Mouse (Mus musculus): ENCODE measurements around the gene Scfd2.

Gene Scfd2

GRCm38 (mm10) chr5:74311200-74311825 lies 220.2 kb downstream of the Scfd2 start:
- peak; percentile 38 for DNase-seq (ENCODE audit: low spot score)

- no peak for DNase-seq (ENCODE audit: low spot score)
Observed at GRCm38 (mm10) chr5:74310101-74310500, 221.5 kb downstream of the Scfd2 start.

GRCm38 (mm10) chr5:74307242-74307641 lies 224.3 kb downstream of the Scfd2 start:
- no peak for DNase-seq (ENCODE audit: low spot score)

DNA sequence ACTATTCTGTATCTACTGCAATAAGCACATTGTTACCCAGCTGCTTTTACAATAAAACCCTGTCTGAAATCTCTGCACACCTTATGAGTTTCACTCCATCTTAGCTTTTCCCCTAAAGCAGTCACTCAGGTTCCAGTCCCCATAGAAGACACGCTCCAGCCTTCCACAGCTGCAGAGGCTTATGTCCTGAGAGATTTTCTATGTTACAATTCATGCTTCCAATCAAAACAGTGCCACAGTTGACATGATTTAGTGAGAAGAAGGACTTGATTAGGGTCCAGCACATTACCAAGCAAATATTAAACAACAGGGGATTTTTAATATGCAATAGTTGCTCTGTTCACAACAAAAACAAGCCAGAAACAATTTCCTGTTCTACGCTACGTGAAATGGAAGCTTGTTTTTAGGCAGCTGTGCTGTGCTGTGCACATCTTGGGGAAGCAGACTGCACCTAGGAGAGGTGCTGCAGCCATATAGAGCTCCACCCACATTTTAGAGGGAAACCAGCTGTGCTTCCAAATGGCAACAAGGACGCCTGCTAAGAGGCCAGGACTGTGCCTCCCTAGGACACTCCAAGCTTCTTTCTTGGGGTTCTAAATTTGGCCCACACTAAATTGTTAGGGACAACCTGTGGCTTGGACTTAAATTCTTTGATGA lies 225.9 kb downstream of the Scfd2 start:
- DNase-seq (ENCODE audit: low spot score), result no peak

DNA sequence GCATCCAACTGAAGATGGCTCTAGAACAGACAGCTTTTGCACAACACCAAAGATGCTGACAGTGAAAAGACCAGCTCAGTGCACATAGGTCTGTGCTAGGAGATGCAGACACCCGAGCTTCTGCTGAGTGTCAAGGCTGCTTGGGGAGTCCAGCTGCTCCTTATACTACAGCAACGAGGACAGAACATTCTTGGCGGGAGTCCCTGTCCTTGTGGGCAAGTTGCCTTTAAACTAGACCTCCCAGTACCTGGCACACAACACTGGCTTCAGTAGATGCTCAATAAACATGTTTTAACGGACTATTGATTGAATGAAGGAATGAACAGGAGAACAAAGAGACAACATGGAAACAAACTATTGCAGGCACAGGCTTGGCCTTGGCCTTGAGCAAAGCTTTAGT lies 226.8 kb downstream of the Scfd2 start:
- DNase-seq (ENCODE audit: low spot score), result peak; percentile 85

- no peak for DNase-seq (ENCODE audit: low spot score)
Observed at GRCm38 (mm10) chr5:74302331-74302730, 229.2 kb downstream of the Scfd2 start.

DNA sequence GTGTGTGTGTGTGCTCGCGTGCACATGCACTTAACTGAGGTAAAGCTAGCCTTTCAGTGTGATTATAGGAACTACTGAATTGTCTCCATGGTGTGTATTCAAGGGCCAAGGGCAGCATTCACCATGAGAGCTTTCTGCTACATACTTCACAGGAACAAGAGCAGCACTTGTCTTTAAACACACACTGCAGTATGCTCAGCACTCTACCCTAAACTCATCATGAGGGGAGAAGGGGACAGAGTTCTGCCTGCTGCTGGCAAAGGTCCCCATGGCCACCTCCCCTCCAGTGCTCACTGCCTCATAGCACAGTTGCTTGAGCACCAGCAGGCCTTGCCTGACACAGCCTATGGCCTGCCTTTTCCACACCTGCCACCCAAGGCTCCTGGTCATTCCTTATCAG lies 230.1 kb downstream of the Scfd2 start:
- DNase-seq (ENCODE audit: low spot score), result no peak

GRCm38 (mm10) chr5:74300931-74301330 lies 230.6 kb downstream of the Scfd2 start:
- DNase-seq (ENCODE audit: low spot score), result no peak

GRCm38 (mm10) chr5:74300140-74300539 lies 231.4 kb downstream of the Scfd2 start:
- DNase-seq (ENCODE audit: low spot score), result peak; percentile 55

DNA sequence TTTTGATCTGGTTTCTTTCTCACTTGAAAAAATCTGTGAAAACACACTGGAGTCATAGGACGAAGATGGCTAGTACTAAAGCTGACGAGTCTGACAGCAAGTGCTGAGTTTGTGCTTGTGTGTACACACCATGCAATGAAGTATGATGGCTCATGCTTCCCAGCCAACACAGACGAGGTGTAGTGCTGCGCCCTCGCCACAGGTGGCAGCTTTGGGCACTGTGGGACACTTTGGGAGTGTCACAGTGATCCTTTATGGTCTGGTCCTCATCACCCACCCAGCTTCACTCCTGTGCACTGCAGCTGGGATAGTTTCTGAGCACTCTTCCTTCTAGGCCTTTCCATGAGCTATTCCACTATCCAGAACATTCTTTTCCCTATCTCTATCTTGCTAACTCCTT lies 234.4 kb downstream of the Scfd2 start:
- no peak for DNase-seq (ENCODE audit: low spot score)

GRCm38 (mm10) chr5:74296096-74296495 lies 235.5 kb downstream of the Scfd2 start:
- DNase-seq (ENCODE audit: low spot score), result no peak

DNA sequence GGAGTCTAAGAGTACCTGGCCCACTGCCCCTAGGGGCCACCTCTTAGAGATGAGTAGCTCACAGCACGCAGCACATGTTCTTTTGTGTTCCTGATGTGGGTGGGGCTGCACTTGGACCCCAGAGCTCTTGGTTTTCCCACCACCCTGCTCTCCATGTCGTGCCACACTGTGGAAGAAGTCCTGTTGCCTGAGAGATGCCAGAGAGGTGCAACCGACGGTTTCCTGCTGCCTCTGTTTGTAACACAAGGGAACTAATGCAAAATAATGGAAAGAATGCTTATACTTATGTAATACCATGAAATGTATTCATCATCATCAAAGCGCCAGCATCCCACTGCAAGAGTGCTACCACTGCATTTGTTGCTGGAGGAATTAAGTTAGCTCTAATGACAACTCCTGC lies 238.0 kb downstream of the Scfd2 start:
- no peak for DNase-seq (ENCODE audit: low spot score)

DNA sequence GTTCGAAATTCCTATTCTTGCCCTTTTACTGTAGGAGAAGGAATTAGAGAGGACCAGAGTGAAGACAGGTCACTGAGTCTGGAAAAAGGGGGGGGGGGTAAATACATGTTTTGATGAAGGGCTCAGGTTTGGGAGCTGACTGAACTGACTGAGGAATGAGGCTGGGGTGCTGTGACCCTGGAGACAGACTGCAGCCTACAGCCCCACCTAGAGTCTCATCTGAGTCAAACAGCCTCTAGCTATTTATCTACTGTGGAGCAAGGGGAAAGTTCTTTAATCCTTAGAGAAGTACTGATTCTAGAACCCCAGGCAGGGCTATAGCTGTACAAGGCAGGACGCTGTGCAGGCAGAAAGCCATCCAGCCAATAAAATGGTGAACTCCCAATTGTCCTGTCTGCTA lies 239.5 kb downstream of the Scfd2 start:
- DNase-seq (ENCODE audit: low spot score), result no peak

DNA sequence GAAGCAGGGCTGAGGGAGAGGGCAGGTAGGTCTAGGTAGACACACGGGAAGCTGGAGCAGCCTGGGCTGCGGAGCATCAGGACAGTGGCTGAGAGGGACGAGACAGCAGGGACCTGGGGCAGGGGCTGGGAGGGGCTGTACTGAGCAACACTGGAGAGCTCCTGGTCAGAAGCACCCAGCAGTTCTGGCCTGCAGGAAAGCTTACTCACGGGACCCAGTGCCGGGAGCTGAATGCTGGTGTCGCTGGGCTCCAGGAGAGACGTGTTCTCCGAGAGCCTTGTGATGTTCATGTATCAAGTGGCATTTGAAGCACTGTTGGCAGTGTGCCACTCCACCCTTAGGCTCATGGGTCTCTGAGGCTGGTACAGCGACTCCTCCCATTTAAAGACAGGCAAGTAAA lies 240.0 kb downstream of the Scfd2 start:
- DNase-seq (ENCODE audit: low spot score), result no peak

GRCm38 (mm10) chr5:74289957-74290356 lies 241.6 kb downstream of the Scfd2 start:
- DNase-seq (ENCODE audit: low spot score), result no peak

- DNase-seq (ENCODE audit: low spot score), result no peak
Observed at GRCm38 (mm10) chr5:74288206-74288605, 243.4 kb downstream of the Scfd2 start.

GRCm38 (mm10) chr5:74286301-74286700 lies 245.3 kb downstream of the Scfd2 start:
- DNase-seq (ENCODE audit: low spot score), result no peak

DNA sequence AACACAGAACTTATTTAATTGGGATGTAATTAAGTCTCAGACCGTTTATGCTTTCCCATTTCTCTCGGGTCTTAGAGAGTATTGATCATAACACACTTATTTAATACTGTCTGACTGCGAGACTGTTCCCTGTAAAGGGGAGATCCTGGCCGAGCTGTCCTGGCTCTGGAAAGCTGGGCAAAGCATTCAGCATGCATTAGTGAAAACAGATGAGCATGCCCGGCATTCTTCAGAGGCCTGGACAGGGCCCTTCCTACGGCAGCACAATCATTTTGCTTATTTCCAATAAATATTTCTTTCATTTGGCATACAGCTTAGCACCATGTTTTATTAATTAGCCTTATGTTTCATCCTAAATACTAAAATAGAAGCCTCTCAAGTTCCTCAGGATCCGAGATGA lies 245.8 kb downstream of the Scfd2 start:
- DNase-seq (ENCODE audit: low spot score), result no peak

GRCm38 (mm10) chr5:74285289-74285688 lies 246.3 kb downstream of the Scfd2 start:
- DNase-seq (ENCODE audit: low spot score), result no peak

GRCm38 (mm10) chr5:74283545-74283944 lies 248.0 kb downstream of the Scfd2 start:
- DNase-seq (ENCODE audit: low spot score), result no peak

DNA sequence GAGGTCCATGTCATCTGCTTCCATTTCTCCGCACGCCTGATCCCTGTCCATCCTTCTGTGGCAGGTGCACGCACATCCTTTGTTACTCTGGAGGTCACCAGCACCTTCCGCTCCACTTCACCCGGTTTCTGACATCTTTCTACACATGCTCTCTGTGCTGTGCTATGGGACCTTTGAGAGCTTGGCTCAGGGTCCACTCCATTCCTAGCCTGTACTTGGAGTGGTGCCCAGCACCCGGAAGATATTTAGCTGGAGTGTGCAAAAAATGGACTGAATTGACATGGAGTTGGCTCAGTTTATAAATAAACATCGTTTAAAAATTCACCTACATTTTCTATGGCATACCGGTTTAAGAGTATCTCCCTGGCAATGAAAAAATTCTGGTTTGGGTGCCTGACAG lies 250.1 kb downstream of the Scfd2 start:
- DNase-seq (ENCODE audit: low spot score), result no peak

DNA sequence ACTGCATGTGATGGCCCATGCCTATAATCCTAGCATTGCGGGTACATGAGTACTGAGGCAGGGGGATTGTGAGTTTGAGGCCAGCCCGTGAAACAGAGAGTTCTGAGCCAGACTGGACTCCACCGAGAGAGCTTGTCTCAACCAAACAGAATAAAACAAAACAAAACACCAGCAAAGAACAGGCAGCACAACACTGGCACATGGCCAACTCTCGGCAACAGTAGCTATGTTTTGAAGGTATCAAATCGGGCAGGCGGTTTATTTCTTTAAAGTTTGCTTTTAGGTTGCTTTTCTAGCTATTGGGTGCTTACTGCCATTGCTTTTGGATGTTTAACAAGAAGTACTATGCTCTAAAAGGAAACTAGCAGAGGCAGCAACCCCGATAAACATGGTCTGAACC lies 251.9 kb downstream of the Scfd2 start:
- no peak for DNase-seq (ENCODE audit: low spot score)

- no peak for DNase-seq (ENCODE audit: low spot score)
Observed at GRCm38 (mm10) chr5:74278428-74278827, 253.1 kb downstream of the Scfd2 start.

DNA sequence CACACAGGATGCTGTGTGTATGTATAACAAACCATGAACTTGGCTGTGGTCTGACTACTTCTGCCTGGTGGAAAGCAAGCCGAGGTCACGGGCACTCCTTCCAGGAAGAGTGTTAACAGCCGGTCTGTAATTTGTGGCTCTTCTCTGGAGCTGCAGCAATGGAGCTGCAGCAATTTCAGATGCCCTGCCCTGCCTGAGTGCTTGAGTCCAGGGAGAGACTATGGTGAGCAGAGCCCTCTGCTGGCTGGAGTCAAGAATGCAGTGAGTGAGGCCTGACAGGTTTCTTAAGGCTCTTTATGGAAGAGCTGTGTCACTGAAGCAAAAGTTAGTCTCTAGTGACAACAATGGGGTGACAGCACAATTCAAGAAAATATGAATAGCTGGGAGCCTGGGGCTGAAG lies 253.8 kb downstream of the Scfd2 start:
- DNase-seq (ENCODE audit: low spot score), result peak; percentile 69
